Mouse (Mus musculus) adrenal gland, adult 8-10 months (tissue): ENCODE measurements around the gene Dclre1a. TPM values are rescaled to one million over a fixed set of nuclear protein-coding genes. Genes with fewer than 3 reads are reported as not detected.
"Not testable (repeated sequence)": the region's sequence is repeated elsewhere in the genome, so short reads cannot be mapped to it uniquely, and the experiment has no call there.

ENCODE experiments used
- DNase-seq: peaks from one replicate; pipeline ENCODE4 v3.0.0; 2022
- total RNA-seq, 4 experiments: library from RNA; stranded (reverse); gene quantifications; 2 replicates each; pipeline ENCODE4 v1.2.4; 2022

Dclre1a gene
- total RNA-seq, 4 experiments from 2014 or later: 8.8 to 13.8 (median 11.3) TPM

GRCm38 (mm10) chr19:56548230-56549032, 409 bp upstream of the Dclre1a start, which contains the start of gene Nhlrc2:
Gene Nhlrc2, plus strand, starts transcription at chr19:56548261.
- DNase-seq: peak; percentile 84

GRCm38 (mm10) chr19:56546031-56546430, 2.0 kb downstream of the Dclre1a start:
- no peak for DNase-seq

- no peak for DNase-seq
Measured at GRCm38 (mm10) chr19:56544681-56545388, 3.2 kb downstream of the Dclre1a start.

- DNase-seq: no peak
Measured at GRCm38 (mm10) chr19:56543320-56543719, 4.7 kb downstream of the Dclre1a start.

- no peak for DNase-seq
Measured at GRCm38 (mm10) chr19:56535765-56536164, 12.3 kb downstream of the Dclre1a start.

GRCm38 (mm10) chr19:56535064-56535463, 13.0 kb downstream of the Dclre1a start:
- DNase-seq: no peak

GRCm38 (mm10) chr19:56534337-56534736, 13.7 kb downstream of the Dclre1a start:
- no peak for DNase-seq

- DNase-seq: no peak
Measured at GRCm38 (mm10) chr19:56533291-56534071, 14.5 kb downstream of the Dclre1a start.

GRCm38 (mm10) chr19:56531251-56531650, 16.8 kb downstream of the Dclre1a start:
- no peak for DNase-seq

- DNase-seq: not testable (repeated sequence)
Measured at GRCm38 (mm10) chr19:56530529-56530928, 17.5 kb downstream of the Dclre1a start.

- not testable (repeated sequence) for DNase-seq
Measured at GRCm38 (mm10) chr19:56519408-56519807, 28.6 kb downstream of the Dclre1a start.

GRCm38 (mm10) chr19:56513527-56513926, 34.5 kb downstream of the Dclre1a start:
- not testable (repeated sequence) for DNase-seq

- DNase-seq: not testable (repeated sequence)
Measured at GRCm38 (mm10) chr19:56511207-56511606, 36.8 kb downstream of the Dclre1a start.

- not testable (repeated sequence) for DNase-seq
Measured at GRCm38 (mm10) chr19:56503525-56503924, 44.5 kb downstream of the Dclre1a start.

GRCm38 (mm10) chr19:56503069-56503468, 45.0 kb downstream of the Dclre1a start:
- DNase-seq: not testable (repeated sequence)

GRCm38 (mm10) chr19:56494157-56494556, 53.9 kb downstream of the Dclre1a start:
- not testable (repeated sequence) for DNase-seq

- DNase-seq: no peak
Measured at GRCm38 (mm10) chr19:56489601-56490000, 58.4 kb downstream of the Dclre1a start.

- DNase-seq: no peak
Measured at GRCm38 (mm10) chr19:56487339-56487738, 60.7 kb downstream of the Dclre1a start.

- DNase-seq: no peak
Measured at GRCm38 (mm10) chr19:56486926-56487325, 61.1 kb downstream of the Dclre1a start.

GRCm38 (mm10) chr19:56485376-56486271, 62.4 kb downstream of the Dclre1a start:
- no peak for DNase-seq

GRCm38 (mm10) chr19:56484630-56485375, 63.2 kb downstream of the Dclre1a start:
- no peak for DNase-seq
